Mouse (Mus musculus): Measurements from ENCODE around the gene Fbxo40. TPM values are rescaled to one million over a fixed set of nuclear protein-coding genes. Genes with fewer than 3 reads are reported as not detected.

Fbxo40 gene
- polyA plus RNA-seq (2012), result 0.03 and 0.08 TPM in 2 replicates

GRCm38 (mm10) chr16:36989999-36990625, at the start of gene Fbxo40:
Fbxo40 (minus strand) TSS chr16:36990467.

GRCm38 (mm10) chr16:37011061-37011921, 21.0 kb upstream of the Fbxo40 start, which contains the start of gene Polq:
Polq (plus strand) TSS chr16:37011786.

GRCm38 (mm10) chr16:36934841-36935620, 55.2 kb downstream of the Fbxo40 start, which contains the start of gene Hcls1:
Hcls1 (plus strand) TSS chr16:36934983.

Other genes with a start within 250 kb of the Fbxo40 start
- 0.48 and 1.3 TPM in 2 replicates for gene Slc15a2, start 205.5 kb downstream of the Fbxo40 start, polyA plus RNA-seq (2012)
- gene Iqcb1, start 162.1 kb downstream of the Fbxo40 start, polyA plus RNA-seq (2012), result 2.1 and 4.8 TPM in 2 replicates
- gene Eaf2, start 115.5 kb downstream of the Fbxo40 start, polyA plus RNA-seq (2012), result 0.06 TPM in 2 replicates
- 9.5 and 13.7 TPM in 2 replicates for gene Golgb1, start 115.3 kb downstream of the Fbxo40 start, polyA plus RNA-seq (2012)
- gene Hcls1, start 55.5 kb downstream of the Fbxo40 start, polyA plus RNA-seq (2012), result 129 and 152 TPM in 2 replicates
- 3.4 and 4.0 TPM in 2 replicates for gene Polq, start 21.3 kb upstream of the Fbxo40 start, polyA plus RNA-seq (2012)

All from megakaryocyte-erythroid progenitor cell, adult 5 weeks (primary cell).